Mouse (Mus musculus): ENCODE data around the gene Pawr.

The Pawr gene

DNA sequence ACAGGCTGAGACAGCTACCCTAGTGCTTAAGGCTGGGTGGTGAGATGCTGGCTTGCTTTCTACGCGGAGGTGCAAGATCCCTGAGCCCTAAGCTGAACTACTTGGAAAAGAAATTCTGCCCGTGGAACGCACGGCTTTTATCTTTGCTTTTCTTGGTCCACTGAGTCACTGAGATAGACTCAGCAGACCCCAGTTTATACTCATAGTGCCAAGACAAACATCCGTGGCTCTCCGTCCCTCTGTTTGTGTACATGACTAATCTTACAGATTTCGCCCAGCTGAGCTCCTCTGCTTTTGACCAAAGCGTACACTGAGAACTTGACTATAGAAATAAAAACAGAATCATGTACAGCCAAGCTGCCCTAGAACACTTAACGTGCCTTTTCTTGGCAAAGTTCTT lies 113.7 kb downstream of the Pawr start:
- DNase-seq, result peak; percentile 36 to 66

DNA sequence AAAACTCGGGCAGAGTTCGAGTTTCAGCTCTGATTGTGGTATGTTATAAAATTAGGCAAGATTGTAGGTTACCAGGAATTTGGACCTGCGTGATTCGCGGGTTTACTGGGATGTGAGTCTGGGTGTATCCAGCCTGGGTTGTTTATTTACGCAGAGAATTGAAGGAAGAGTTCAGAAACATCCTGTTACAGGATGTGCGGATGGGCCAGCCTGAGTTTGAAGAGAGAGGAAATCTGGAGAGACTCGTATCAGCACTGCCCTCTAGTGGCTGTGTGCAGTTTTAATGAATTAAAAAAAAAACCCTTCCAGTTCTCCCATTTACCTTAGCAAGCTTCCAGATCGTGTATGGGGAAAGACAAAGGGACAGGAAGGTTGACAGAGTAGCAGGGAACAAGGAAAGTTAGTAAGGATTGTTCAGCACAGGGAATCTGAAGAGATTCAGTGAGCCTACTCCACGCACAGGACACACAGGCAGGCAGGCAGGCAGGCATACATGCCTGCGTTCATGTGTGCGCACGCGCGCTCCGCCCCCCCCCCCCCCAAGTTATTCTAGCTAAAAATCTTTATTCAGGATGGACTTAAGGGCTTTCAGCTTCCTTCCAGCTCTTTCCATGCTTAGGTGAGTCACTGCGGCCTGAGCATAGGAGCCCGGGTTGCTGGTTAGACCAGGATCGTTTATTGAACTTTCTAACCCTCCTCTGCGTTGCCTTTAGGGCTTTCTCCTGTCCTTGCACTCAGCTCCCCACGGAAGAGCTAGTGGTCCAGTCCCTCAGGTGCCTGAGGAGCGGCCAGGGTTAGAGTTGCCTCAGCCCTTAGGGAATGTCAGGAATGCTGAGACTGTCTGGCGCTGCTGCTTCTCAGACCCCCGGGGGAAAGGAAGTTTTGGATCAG lies 114.4 kb downstream of the Pawr start:
- DNase-seq, result peak; percentile 64 to 83

DNA sequence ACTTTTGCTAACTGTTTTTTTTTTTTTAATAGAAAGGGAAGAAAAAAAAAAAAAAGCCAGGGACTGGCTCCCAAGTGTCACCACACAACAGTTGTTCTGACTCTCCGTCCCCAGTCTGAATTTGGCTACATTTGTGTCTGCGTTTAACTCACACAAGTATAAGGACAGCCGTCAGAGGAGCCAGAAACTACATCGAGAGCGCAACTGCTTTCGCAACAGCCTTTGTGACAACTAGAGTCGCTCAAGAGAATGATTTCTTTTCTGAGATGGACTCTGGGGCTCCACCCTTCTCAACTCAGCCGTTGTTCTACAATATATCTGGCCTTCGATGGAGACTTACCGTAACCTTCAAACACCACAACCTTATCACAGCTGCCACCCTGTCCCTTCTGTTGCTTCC lies 115.3 kb downstream of the Pawr start:
- DNase-seq, result peak; percentile 22 to 24

DNA sequence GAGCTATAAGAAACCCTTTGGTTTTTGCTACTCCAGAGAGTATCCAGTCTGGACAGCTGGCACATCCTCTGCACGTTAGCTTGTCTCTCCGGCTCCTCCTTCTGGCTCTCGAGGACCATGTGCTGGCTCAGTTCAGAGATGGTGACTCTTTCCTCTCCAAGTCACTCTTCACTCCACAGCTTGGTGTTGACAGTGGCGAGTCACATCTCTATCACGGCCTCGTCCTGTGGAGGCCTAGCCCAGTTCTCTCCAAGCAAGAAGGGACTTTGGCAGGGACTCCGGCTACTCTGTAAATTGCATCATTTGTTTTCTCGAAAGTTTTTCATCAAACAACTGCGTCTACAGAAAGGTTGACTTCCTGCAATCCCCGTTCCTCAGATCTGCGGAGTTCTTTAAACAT lies 116.5 kb downstream of the Pawr start:
- peak; percentile 26 to 59 for DNase-seq

DNA sequence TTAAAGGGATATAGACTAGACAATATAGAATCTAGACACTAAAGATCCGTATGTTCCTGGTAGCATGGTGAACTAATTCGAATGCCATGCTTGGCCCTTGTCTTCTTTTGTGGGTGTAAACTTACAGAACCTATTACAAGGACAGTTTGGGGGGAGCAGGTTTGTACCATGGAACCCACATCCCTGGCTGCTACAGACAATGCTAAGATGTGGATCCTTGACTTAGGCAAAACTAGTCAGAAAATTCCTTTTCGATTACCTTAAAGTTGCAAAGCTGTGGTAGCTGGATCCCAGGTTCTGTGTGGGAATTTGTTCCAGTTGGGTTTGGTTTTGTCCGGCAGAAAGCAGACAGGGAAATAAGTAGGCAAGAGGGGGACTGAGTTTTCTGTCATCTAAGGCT lies 118.5 kb downstream of the Pawr start:
- DNase-seq, result no peak

DNA sequence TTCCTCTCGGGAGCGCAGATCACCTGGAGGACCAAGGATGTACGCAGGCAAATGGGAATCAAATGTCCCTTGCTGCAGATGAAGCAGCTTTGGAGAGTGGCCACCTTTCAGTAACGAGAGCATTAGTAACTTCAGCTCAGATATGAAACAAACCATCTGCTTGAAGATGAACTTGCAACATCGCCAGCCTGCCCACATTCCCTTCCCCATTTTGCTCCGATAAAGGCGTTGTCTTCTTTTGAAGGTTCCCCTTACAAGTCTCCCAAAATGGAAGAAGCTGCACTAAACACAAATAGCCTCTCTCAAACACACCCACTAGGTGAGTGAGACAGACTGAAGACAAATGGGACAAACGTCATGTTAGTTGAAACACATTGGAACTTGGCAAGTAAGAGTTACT lies 119.6 kb downstream of the Pawr start:
- DNase-seq, result no peak

GRCm38 (mm10) chr10:108452421-108452820 lies 120.5 kb downstream of the Pawr start:
- DNase-seq, result no peak

DNA sequence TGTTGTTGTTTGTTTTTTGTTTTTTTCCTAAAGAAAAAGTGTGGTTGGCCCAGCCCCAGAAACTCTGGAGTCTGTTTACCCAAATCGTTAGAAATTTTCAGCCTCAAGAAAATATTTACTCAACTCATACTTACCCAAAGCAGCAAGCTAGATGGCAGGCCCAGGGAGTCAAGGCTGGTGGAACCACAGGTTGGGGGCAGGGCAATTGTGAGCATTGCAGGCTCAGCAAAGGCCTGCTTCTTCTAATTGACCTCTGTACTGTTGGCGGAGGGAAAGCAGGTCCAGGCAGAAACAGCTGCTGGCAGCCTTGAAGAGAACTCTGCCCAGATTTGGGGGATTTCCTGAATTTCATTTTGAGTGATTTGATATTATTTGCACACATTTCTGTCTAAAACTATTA lies 121.6 kb downstream of the Pawr start:
- peak; percentile 58 to 63 for DNase-seq

DNA sequence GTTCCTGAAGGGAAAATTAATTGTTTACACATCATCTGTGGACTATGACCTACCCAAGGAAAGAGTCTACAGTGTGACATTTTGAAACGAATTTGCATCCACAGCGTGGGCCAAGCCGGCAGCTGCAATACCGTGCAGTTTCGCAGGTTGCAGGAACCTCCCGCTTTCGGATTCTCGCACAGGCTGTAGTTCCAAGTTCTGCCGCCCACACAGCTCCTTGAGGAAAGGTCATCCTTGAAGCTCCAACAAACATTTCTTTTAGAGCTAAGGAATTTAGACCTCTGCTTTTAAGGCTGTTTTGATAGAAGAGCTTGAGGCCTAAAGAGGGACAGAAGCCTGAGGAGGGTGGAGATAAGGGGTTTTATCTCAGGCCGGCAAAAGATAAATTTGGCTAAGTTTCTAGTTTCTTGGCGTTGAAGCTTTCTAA lies 122.8 kb downstream of the Pawr start:
- DNase-seq, result peak in 1 of 2 experiments; percentile 18

DNA sequence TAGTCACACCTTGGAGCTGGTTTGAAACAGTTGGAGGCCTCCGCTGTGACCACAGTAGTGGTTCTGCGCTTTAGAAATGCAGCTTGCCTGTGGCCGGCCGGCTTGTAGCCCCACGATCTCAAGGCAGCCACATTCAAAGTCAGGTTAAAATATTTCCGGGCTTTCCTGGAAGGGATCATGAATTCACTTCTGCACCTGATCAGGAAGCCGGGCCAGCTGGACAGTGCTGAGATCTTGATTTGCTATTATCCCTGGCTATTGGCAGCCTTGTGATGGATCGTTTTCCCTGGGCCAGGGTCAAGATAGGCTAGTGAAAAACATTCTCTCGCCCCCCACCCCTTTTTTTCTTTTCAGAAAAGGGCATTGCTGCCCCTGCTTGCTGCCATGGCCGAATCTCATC lies 123.3 kb downstream of the Pawr start:
- DNase-seq, result no peak

- no peak for DNase-seq
These were observed 124.0 kb downstream of the Pawr start for GRCm38 (mm10) chr10:108455883-108456282.

DNA sequence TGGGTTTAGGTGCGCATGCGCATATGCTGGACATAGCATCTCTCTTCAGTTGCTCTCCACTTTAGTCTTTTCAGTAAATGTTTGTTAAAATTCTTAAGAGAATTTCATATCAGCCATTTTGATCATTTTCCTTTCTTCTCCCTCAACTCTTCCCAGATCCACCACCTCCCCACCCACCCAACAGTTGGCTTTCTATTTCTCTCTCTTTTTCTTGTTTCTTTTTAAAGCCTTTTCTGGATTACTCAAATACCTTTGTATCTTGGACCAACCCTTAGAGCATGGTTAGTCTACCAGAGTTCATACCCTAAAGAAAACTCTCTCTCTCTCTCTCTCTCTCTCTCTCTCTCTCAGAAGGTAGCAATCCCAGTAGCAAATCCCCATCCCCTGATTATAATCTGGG lies 125.1 kb downstream of the Pawr start:
- no peak for DNase-seq

DNA sequence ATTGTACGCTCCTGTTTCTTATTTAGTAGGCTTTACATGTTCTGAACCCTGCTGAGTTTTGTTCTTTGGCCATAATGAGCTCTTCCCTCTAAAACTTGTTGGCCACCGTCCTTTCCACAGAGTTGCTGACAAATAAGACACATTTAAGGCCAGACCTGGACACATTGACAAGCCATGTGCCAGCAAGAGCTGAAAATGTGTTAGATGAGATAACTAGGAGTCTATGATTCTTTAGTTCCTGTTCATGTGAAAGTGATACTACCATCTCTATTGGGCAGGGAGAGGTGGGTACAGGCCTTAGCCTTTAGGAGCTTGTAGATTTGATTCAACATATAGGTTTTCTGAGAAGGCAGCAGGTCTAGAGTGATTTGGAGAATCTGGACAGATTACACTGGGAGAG lies 129.9 kb downstream of the Pawr start:
- DNase-seq, result no peak

Data from lung, adult 18-20 months (tissue).